Mouse (Mus musculus) frontal cortex, postnatal 10 days (tissue): ENCODE data around the gene H2afv.
A peak's percentile ranks its signal among the peaks of the same experiment; 100 is the strongest.
"Not testable (repeated sequence)": the region's sequence is repeated elsewhere in the genome, so short reads cannot be mapped to it uniquely, and the experiment has no call there.

Experiments
- DNase-seq, 2 experiments: peaks; one replicate each; pipeline ENCODE4 v3.0.0; 2022; ENCODE audit warnings: low spot score in 2 of 2, mixed read lengths in 1 of 2

H2afv gene

GRCm38 (mm10) chr11:6468541-6468940, 24.3 kb upstream of the H2afv start:
- no peak for DNase-seq

GRCm38 (mm10) chr11:6465122-6465521, 20.9 kb upstream of the H2afv start:
- peak in 1 of 2 experiments; percentile 60 for DNase-seq

GRCm38 (mm10) chr11:6463159-6463837, 19.1 kb upstream of the H2afv start:
- no peak for DNase-seq

- DNase-seq: no peak
Measured at GRCm38 (mm10) chr11:6456083-6456482, 11.8 kb upstream of the H2afv start.

- not testable (repeated sequence) for DNase-seq
Measured at GRCm38 (mm10) chr11:6448155-6448554, 3.9 kb upstream of the H2afv start.

- no peak for DNase-seq
Measured at GRCm38 (mm10) chr11:6447493-6447892, 3.2 kb upstream of the H2afv start.

GRCm38 (mm10) chr11:6445951-6446350, 1.7 kb upstream of the H2afv start:
- no peak for DNase-seq

- no peak for DNase-seq
Measured at GRCm38 (mm10) chr11:6445441-6445840, 1.2 kb upstream of the H2afv start.

- DNase-seq: no peak
Measured at GRCm38 (mm10) chr11:6443727-6444076, 541 bp downstream of the H2afv start.

GRCm38 (mm10) chr11:6443102-6443501, 1.1 kb downstream of the H2afv start:
- DNase-seq: no peak

GRCm38 (mm10) chr11:6442566-6442965, 1.7 kb downstream of the H2afv start:
- no peak for DNase-seq

GRCm38 (mm10) chr11:6440171-6440570, 4.1 kb downstream of the H2afv start:
- no peak for DNase-seq

GRCm38 (mm10) chr11:6437667-6438066, 6.6 kb downstream of the H2afv start:
- DNase-seq: no peak

- peak in 1 of 2 experiments; percentile 36 for DNase-seq
Measured at GRCm38 (mm10) chr11:6436442-6436841, 7.8 kb downstream of the H2afv start.

- no peak for DNase-seq
Measured at GRCm38 (mm10) chr11:6430186-6430585, 14.1 kb downstream of the H2afv start.

- no peak for DNase-seq
Measured at GRCm38 (mm10) chr11:6420722-6421350, 23.4 kb downstream of the H2afv start.

- DNase-seq: no peak
Measured at GRCm38 (mm10) chr11:6420283-6420703, 23.9 kb downstream of the H2afv start.

- not testable (repeated sequence) for DNase-seq
Measured at GRCm38 (mm10) chr11:6419156-6419555, 25.1 kb downstream of the H2afv start.

GRCm38 (mm10) chr11:6418751-6419150, 25.5 kb downstream of the H2afv start:
- DNase-seq: no peak

- no peak for DNase-seq
Measured at GRCm38 (mm10) chr11:6417490-6417889, 26.8 kb downstream of the H2afv start.

GRCm38 (mm10) chr11:6417069-6417468, 27.2 kb downstream of the H2afv start:
- DNase-seq: no peak

- DNase-seq: peak; percentile 79
Measured at GRCm38 (mm10) chr11:6416405-6417034, 27.7 kb downstream of the H2afv start.
